Mouse (Mus musculus): ENCODE results near the gene Krtap10-4. TPM values are rescaled to one million over a fixed set of nuclear protein-coding genes. Genes with fewer than 3 reads are reported as not detected.

The Krtap10-4 gene
- total and polyA plus RNA-seq, 2 experiments = not detected

- no peaks in the 10 kb centered on the region for H3K79me2 ChIP-seq (ENCODE audit: control insufficient read depth, insufficient read depth, low read length)
- WGBS = 60% methylated on average over 8 of the region's 9 CpGs
- H3K27me3 ChIP-seq (ENCODE audit: control insufficient read depth, insufficient read depth, low read length) = no peaks in the 10 kb centered on the region
- no peak for DNase-seq (ENCODE audit: extremely low read depth, low read depth, low spot score)
- H3K36me3 ChIP-seq (ENCODE audit: control insufficient read depth, insufficient read depth, low read length) = no peaks in the 10 kb centered on the region
- no peak within 1 kb of the TSS for H3K4me3 ChIP-seq (ENCODE audit: insufficient read depth, low read depth, low read length)
- no peak within 1 kb of the TSS for H3K9ac ChIP-seq (ENCODE audit: low read depth, low read length)
- no peak for TF ChIP-seq POLR2A (IDR thresholded peaks at IDR 0.05; ENCODE audit: extremely low read depth, insufficient read depth, low read length)
- H3K27ac ChIP-seq (replicated peaks; ENCODE audit: insufficient read depth, low read depth, low read length) = no peak within 1 kb of the TSS
- no peaks in the 10 kb centered on the region for H3K4me1 ChIP-seq (ENCODE audit: control insufficient read depth, insufficient read depth, low read length)
Observed at GRCm38 (mm10) chr10:77852559-77852958, 25.7 kb upstream of the Krtap10-4 start, which contains the start of gene Gm10318. Gm10318 (plus strand) TSS chr10:77852859.

- TF ChIP-seq POLR2A (IDR thresholded peaks at IDR 0.05; ENCODE audit: extremely low read depth, insufficient read depth, low read length) (no peak), CTCF (IDR thresholded peaks at IDR 0.05; ENCODE audit: low read depth, low read length) (no peak)
- Histone ChIP-seq H3K27ac (replicated peaks; ENCODE audit: insufficient read depth, low read depth, low read length) (no peak overlapping the region), H3K9ac (ENCODE audit: low read depth, low read length) (no peak overlapping the region), H3K36me3 (ENCODE audit: control insufficient read depth, insufficient read depth, low read length) (no peaks in the 10 kb centered on the region), H3K4me3 (ENCODE audit: insufficient read depth, low read depth, low read length) (no peak overlapping the region), H3K79me2 (ENCODE audit: control insufficient read depth, insufficient read depth, low read length) (no peaks in the 10 kb centered on the region), H3K27me3 (ENCODE audit: control insufficient read depth, insufficient read depth, low read length) (no peaks in the 10 kb centered on the region), H3K4me1 (ENCODE audit: control insufficient read depth, insufficient read depth, low read length) (no peaks in the 10 kb centered on the region)
- 93% methylated on average over 2 of the region's 2 CpGs for WGBS
- no peak for DNase-seq (ENCODE audit: extremely low read depth, low read depth, low spot score)
Observed at GRCm38 (mm10) chr10:77847538-77847937, 20.6 kb upstream of the Krtap10-4 start.

DNA sequence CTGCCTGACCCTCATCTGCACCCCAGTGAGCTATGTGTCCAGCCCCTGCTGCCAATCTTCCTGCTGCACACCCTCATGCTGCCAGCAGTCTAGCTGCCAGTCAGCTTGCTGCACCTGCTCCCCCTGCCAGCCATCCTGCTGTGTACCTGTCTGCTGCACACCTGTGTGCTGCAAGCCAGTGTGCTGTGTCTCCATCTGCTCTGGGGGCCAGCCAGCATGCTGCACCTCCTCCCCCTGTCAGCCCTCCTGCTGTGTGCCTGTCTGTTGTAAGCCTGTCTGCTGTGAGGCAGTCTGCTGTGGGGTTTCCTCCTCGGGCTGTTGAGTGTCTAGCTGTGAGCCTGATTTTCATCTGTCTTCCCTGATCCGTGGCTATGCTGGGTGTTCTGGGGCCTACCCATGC lies 20.1 kb upstream of the Krtap10-4 start:
- Histone ChIP-seq H3K4me3 (ENCODE audit: insufficient read depth, low read depth, low read length) (no peak overlapping the region), H3K79me2 (ENCODE audit: control insufficient read depth, insufficient read depth, low read length) (no peaks in the 10 kb centered on the region), H3K9ac (ENCODE audit: low read depth, low read length) (no peak overlapping the region), H3K36me3 (ENCODE audit: control insufficient read depth, insufficient read depth, low read length) (no peaks in the 10 kb centered on the region), H3K27ac (replicated peaks; ENCODE audit: insufficient read depth, low read depth, low read length) (no peak overlapping the region), H3K27me3 (ENCODE audit: control insufficient read depth, insufficient read depth, low read length) (no peaks in the 10 kb centered on the region), H3K4me1 (ENCODE audit: control insufficient read depth, insufficient read depth, low read length) (no peaks in the 10 kb centered on the region)
- WGBS = 39% methylated on average over 2 of the region's 2 CpGs
- DNase-seq (ENCODE audit: extremely low read depth, low read depth, low spot score) = no peak
- TF ChIP-seq POLR2A (IDR thresholded peaks at IDR 0.05; ENCODE audit: extremely low read depth, insufficient read depth, low read length) (no peak), CTCF (IDR thresholded peaks at IDR 0.05; ENCODE audit: low read depth, low read length) (no peak)

GRCm38 (mm10) chr10:77846503-77846902 lies 19.6 kb upstream of the Krtap10-4 start, which contains the start of gene Gm36176:
Gm36176 (plus strand) TSS chr10:77846803.
- Histone ChIP-seq H3K27me3 (ENCODE audit: control insufficient read depth, insufficient read depth, low read length) (no peaks in the 10 kb centered on the region), H3K36me3 (ENCODE audit: control insufficient read depth, insufficient read depth, low read length) (no peaks in the 10 kb centered on the region), H3K4me3 (ENCODE audit: insufficient read depth, low read depth, low read length) (no peak within 1 kb of the TSS), H3K4me1 (ENCODE audit: control insufficient read depth, insufficient read depth, low read length) (no peaks in the 10 kb centered on the region), H3K79me2 (ENCODE audit: control insufficient read depth, insufficient read depth, low read length) (no peaks in the 10 kb centered on the region), H3K27ac (replicated peaks; ENCODE audit: insufficient read depth, low read depth, low read length) (no peak within 1 kb of the TSS), H3K9ac (ENCODE audit: low read depth, low read length) (no peak within 1 kb of the TSS)
- WGBS = 66% methylated on average over 3 of the region's 3 CpGs
- DNase-seq (ENCODE audit: extremely low read depth, low read depth, low spot score) = no peak
- no peak for TF ChIP-seq POLR2A (IDR thresholded peaks at IDR 0.05; ENCODE audit: extremely low read depth, insufficient read depth, low read length)

DNA sequence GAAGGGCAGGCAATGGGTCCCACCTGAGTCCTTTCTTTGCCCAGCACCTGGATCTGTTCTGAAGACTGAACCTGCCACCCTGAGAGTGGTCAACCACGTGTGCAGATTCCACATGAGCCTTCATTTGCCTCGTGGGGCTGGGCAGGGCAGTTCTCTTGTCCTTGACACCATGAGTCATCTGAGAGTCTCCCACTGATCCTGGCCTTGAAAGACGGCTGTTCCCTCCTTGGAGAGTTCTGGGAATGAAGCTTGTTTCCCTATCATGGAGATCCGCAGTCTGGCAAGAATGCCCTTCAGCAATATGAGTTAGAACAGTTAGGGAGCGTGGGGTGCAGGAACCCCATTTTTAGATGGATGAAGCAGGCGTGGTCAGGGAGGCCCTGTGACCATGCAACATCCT lies 12.1 kb upstream of the Krtap10-4 start:
- 80% methylated on average over 6 of the region's 6 CpGs for WGBS

GRCm38 (mm10) chr10:77835647-77836046 lies 8.8 kb upstream of the Krtap10-4 start, which contains the start of gene Krtap10-10:
Krtap10-10 (plus strand) TSS chr10:77835947.
- WGBS = 60% methylated on average over 9 of the region's 9 CpGs
- no peaks in the 10 kb centered on the region for H3K4me1 ChIP-seq (ENCODE audit: control insufficient read depth, insufficient read depth, low read length)
- no peaks in the 10 kb centered on the region for H3K79me2 ChIP-seq (ENCODE audit: control insufficient read depth, insufficient read depth, low read length)

More for the DNA sequence above, 12.1 kb upstream of the Krtap10-4 start:
- no peaks in the 10 kb centered on the region for H3K79me2 ChIP-seq (ENCODE audit: control insufficient read depth, insufficient read depth, low read length)
- TF ChIP-seq POLR2A (IDR thresholded peaks at IDR 0.05; ENCODE audit: extremely low read depth, insufficient read depth, low read length) (no peak), CTCF (IDR thresholded peaks at IDR 0.05; ENCODE audit: low read depth, low read length) (no peak)
- no peaks in the 10 kb centered on the region for H3K4me1 ChIP-seq (ENCODE audit: control insufficient read depth, insufficient read depth, low read length)
- no peak for DNase-seq (ENCODE audit: extremely low read depth, low read depth, low spot score)
- H3K27me3 ChIP-seq (ENCODE audit: control insufficient read depth, insufficient read depth, low read length) = no peaks in the 10 kb centered on the region
- H3K36me3 ChIP-seq (ENCODE audit: control insufficient read depth, insufficient read depth, low read length) = no peaks in the 10 kb centered on the region
- H3K27ac ChIP-seq (replicated peaks; ENCODE audit: insufficient read depth, low read depth, low read length) = no peak overlapping the region
- no peak overlapping the region for H3K9ac ChIP-seq (ENCODE audit: low read depth, low read length)
- no peak overlapping the region for H3K4me3 ChIP-seq (ENCODE audit: insufficient read depth, low read depth, low read length)

More at GRCm38 (mm10) chr10:77835647-77836046, 8.8 kb upstream of the Krtap10-4 start, which contains the start of gene Krtap10-10:
- Histone ChIP-seq H3K36me3 (ENCODE audit: control insufficient read depth, insufficient read depth, low read length) (no peaks in the 10 kb centered on the region), H3K27me3 (ENCODE audit: control insufficient read depth, insufficient read depth, low read length) (no peaks in the 10 kb centered on the region), H3K27ac (replicated peaks; ENCODE audit: insufficient read depth, low read depth, low read length) (no peak within 1 kb of the TSS), H3K9ac (ENCODE audit: low read depth, low read length) (no peak within 1 kb of the TSS), H3K4me3 (ENCODE audit: insufficient read depth, low read depth, low read length) (no peak within 1 kb of the TSS)
- no peak for TF ChIP-seq POLR2A (IDR thresholded peaks at IDR 0.05; ENCODE audit: extremely low read depth, insufficient read depth, low read length)
- no peak for DNase-seq (ENCODE audit: extremely low read depth, low read depth, low spot score)
